Mouse (Mus musculus): ENCODE measurements around the gene Fgf10.

The Fgf10 gene

GRCm38 (mm10) chr13:118669491-118669890 is at the start of gene Fgf10:
Gene Fgf10, plus strand, starts transcription at chr13:118669791.
- DNase-seq (ENCODE audit: low spot score in 2 of 2) = no peak

GRCm38 (mm10) chr13:118629661-118630428 is 39.7 kb upstream of the Fgf10 start:
- DNase-seq (ENCODE audit: low spot score in 2 of 2) = no peak

GRCm38 (mm10) chr13:118631500-118631899 is 38.1 kb upstream of the Fgf10 start:
- DNase-seq (ENCODE audit: low spot score in 2 of 2) = no peak

GRCm38 (mm10) chr13:118636047-118636446 is 33.5 kb upstream of the Fgf10 start:
- DNase-seq (ENCODE audit: low spot score in 2 of 2) = no peak

GRCm38 (mm10) chr13:118642585-118642984 is 27.0 kb upstream of the Fgf10 start:
- DNase-seq (ENCODE audit: low spot score in 2 of 2) = peak in 1 of 2 experiments; percentile 3

- no peak for DNase-seq (ENCODE audit: low spot score in 2 of 2)
Measured at GRCm38 (mm10) chr13:118643138-118643537, 26.5 kb upstream of the Fgf10 start.

GRCm38 (mm10) chr13:118656991-118657390 is 12.6 kb upstream of the Fgf10 start:
- no peak for DNase-seq (ENCODE audit: low spot score in 2 of 2)

GRCm38 (mm10) chr13:118658031-118658430 is 11.6 kb upstream of the Fgf10 start:
- no peak for DNase-seq (ENCODE audit: low spot score in 2 of 2)

- DNase-seq (ENCODE audit: low spot score in 2 of 2) = no peak
Measured at GRCm38 (mm10) chr13:118658608-118659326, 10.8 kb upstream of the Fgf10 start.

GRCm38 (mm10) chr13:118661664-118662063 is 7.9 kb upstream of the Fgf10 start:
- DNase-seq (ENCODE audit: low spot score in 2 of 2) = no peak

- no peak for DNase-seq (ENCODE audit: low spot score in 2 of 2)
Measured at GRCm38 (mm10) chr13:118664901-118665300, 4.7 kb upstream of the Fgf10 start.

- no peak for DNase-seq (ENCODE audit: low spot score in 2 of 2)
Measured at GRCm38 (mm10) chr13:118679228-118679627, 9.6 kb downstream of the Fgf10 start.

- no peak for DNase-seq (ENCODE audit: low spot score in 2 of 2)
Measured at GRCm38 (mm10) chr13:118693049-118693448, 23.5 kb downstream of the Fgf10 start.

GRCm38 (mm10) chr13:118695103-118695502 is 25.5 kb downstream of the Fgf10 start:
- no peak for DNase-seq (ENCODE audit: low spot score in 2 of 2)

GRCm38 (mm10) chr13:118703727-118704126 is 34.1 kb downstream of the Fgf10 start:
- no peak for DNase-seq (ENCODE audit: low spot score in 2 of 2)

GRCm38 (mm10) chr13:118705716-118706115 is 36.1 kb downstream of the Fgf10 start:
- DNase-seq (ENCODE audit: low spot score in 2 of 2) = no peak

- no peak for DNase-seq (ENCODE audit: low spot score in 2 of 2)
Measured at GRCm38 (mm10) chr13:118709912-118710311, 40.3 kb downstream of the Fgf10 start.

- DNase-seq (ENCODE audit: low spot score in 2 of 2) = no peak
Measured at GRCm38 (mm10) chr13:118713626-118714150, 44.1 kb downstream of the Fgf10 start.

- no peak for DNase-seq (ENCODE audit: low spot score in 2 of 2)
Measured at GRCm38 (mm10) chr13:118714284-118715065, 44.9 kb downstream of the Fgf10 start.

- DNase-seq (ENCODE audit: low spot score in 2 of 2) = no peak
Measured at GRCm38 (mm10) chr13:118715066-118716018, 45.8 kb downstream of the Fgf10 start.

GRCm38 (mm10) chr13:118716265-118716664 is 46.7 kb downstream of the Fgf10 start:
- DNase-seq (ENCODE audit: low spot score in 2 of 2) = no peak

Data from heart, adult 9 months (tissue).